Mouse (Mus musculus): ENCODE measurements around the gene 1700003F12Rik. TPM values are rescaled to one million over a fixed set of nuclear protein-coding genes. Genes with fewer than 3 reads are reported as not detected.

1700003F12Rik gene
- total RNA-seq (2021): 1 to 10 TPM in 1 of 2 experiments, under 1 TPM in 1; 0.76 to 1.4 TPM
- long read RNA-seq, experiment 1, partial matches to known transcripts: 0 of 2 reads
- long read RNA-seq, experiment 1, other reads (novel, unspliced or antisense): 0 of 2 reads
- long read RNA-seq, experiment 2: 0 reads

DNA sequence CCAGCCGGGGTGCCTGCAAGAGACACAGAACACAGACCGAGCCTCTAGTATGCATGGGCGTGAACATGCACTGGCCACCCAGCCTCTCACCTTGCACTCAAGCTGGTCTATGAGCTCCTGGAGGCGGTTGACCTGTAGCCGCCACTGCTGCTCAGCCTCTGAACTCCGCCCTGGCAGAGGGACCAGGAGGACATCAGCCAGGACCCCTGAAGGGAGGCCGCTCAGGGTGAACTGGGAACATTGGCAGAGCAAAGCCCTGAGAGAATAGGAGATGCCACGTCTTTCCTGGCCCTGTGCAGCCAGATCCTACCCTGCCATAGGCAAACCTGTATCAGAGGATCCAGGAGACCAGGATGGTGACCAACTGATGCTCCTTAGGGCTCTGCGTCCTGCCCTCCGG lies at the start of gene 1700003F12Rik:
Gene 1700003F12Rik (plus strand): TSS at position 375 of the 400 bp plus-strand sequence.
- no peak for DNase-seq (ENCODE audit: low spot score in 2 of 2)

DNA sequence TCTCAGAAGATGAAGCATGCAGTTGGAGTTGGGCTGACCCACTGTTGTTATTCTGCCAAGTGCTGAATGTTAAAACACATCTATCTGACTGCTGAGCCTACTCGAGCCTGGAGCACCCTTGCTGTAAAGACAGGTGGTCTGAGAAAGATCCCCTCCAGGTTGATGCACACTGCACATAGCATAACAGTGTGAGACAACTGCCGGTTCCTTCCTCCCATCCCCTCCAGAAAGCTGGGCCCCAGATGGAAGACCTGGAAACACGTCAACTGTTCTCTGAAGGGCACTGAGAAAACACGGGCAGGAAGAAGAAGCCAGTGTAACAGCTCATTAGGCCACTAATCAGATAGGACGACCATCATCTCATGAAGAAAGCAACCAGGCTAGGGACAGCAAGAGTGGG lies 48.3 kb upstream of the 1700003F12Rik start:
- DNase-seq (ENCODE audit: low spot score in 2 of 2): no peak

DNA sequence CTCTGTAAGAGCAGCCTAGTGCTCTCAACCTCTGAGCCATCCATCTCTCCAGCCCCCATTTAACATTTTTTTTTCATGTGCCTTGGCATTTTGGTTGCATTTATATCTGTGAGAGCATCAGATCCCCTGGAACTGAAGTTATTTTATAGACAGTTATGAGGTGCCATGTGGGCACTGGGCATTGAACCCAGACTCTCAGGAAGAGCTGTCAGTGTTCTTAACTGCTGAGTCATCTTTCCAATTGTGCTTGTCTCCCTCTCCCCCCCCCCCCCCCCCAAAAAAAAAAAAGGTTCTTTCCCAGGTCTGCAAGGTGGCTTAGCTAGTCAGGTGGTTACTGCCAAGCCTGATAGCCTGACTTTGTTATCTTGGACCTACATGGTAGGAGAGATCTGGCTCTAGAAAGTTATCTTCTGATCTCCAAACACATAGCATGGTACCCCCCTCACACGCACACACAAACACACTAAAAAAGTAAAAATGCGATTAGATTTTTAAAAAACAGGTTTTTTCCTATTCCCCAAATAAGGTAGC lies 47.1 kb upstream of the 1700003F12Rik start:
- DNase-seq (ENCODE audit: low spot score in 2 of 2): no peak

DNA sequence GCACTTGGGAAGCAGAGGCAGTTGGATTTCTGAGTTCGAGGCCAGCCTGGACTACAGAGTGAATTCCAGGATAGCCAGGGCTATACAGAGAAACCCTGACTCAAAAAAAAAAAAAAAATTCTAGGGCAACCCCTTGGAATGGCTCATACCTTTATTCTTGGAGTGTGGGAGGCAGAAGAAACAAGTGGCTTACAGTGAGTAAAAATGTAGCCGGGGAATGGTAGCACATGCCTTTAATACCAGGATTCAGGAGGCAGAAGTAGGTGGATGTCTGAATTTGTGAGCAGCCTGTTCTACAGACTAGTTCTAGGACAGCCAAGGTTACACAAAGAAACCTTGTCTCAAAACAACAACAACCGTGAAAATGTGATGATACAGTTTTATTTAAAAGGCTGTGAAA lies 46.1 kb upstream of the 1700003F12Rik start:
- DNase-seq (ENCODE audit: low spot score in 2 of 2): no peak

DNA sequence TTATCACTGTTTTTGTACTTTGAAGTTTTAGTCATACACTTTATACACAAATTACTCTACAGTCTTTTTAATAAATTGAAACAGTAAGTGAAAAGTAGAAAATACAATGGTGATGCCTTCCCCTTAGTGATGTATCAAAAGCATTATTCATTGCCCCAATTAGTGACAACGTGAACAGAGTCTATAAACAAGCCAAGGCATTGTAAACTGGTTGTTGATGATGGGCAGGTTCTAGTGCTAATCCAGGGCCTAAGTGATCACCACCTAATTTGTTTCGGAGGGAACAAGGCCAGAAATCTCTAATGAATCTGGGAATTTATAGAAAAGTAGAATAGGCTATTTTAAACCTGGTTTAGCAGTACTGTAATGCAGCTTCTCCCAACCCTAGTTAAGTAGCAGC lies 39.8 kb upstream of the 1700003F12Rik start:
- no peak for DNase-seq (ENCODE audit: low spot score in 2 of 2)

DNA sequence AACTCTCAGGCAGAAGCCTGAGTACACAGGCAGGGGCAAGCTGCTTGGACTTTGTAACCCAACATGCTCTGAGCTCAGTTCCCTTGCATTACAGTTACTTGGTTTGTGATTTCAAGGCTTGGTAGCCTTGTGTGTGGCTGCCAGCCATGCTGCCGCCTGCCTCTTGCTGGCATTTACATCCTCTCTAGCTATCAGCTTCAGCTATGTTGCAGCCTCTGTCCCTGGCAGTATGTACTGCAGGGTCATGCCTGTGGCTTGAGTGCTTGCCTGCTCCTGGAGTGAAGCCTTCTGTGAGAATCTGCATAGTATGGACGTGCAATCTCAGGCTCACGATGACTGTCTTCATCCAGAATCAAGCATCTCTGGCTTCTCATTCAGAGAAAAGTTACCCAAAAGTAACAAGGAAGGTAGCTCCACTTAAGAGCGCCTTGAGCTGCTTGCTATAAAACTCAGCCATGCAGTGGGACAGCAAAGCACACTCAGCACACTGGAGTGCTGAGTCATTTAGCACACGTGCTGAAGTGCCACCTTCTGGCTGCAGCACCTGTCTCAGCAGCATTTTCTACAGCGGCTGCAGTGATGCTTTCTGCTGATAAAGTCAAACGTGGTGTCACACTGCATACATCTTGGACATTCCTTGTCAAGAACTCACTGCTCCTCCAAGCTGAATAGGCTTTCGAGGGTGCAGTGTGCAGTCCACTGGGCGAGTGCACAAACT lies 39.2 kb upstream of the 1700003F12Rik start:
- DNase-seq (ENCODE audit: low spot score in 2 of 2): no peak

DNA sequence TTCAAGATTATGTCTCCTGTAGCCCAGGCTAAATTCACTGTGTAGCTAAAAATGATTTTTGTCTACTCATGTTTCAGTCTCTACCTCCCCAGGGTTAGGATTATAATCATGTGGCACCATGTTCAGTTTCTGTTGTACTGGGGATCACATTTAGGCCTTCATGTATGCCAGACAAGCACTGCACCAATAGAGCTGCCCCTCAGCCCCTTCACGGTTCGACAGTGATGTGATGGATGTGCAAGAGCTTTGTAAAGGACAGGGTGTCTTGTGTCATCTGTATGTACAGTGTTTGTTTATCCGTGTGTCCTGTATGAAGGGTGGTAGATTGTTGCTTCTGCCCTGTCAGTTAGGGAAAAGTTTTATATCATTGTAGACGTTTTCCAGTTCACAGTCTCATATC lies 38.4 kb upstream of the 1700003F12Rik start:
- no peak for DNase-seq (ENCODE audit: low spot score in 2 of 2)

DNA sequence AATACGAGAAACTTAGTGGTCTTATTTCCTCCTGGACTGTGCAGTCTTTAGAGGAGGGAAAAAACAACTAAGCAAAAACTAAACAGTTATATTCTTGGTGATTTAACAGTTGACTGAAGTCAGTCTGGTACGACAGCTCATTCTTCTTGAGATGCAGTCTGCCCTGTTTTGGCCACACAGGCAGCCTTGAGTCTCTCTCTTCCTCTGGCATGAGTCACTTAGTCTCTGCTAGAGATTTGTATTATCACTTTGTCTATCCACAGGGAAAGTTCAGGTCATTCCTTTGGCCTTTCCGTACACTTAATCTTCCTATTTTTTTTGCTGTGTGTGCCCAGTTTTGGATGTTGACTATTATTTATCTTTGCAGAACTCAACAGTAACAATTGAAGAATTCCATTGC lies 36.7 kb upstream of the 1700003F12Rik start:
- DNase-seq (ENCODE audit: low spot score in 2 of 2): no peak

DNA sequence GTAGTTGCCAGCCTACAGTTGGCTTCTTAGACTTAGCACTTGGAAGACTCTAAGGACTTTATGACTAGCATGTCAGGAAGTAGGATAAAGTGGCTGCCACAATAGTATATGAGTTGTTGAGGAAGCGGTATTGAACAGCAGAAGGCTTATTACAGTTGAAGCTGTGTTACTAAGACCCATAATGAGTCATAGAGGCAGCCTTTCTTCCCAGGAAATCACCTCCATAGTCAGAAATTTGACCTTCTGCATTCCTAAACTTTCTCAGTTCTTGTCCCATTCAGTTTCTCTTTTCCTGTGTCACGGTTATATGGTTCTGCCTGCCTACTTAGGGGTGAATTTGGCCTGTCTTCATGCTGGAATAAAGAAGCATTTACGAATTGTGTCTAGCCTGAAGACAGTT lies 29.9 kb upstream of the 1700003F12Rik start:
- DNase-seq (ENCODE audit: low spot score in 2 of 2): no peak

DNA sequence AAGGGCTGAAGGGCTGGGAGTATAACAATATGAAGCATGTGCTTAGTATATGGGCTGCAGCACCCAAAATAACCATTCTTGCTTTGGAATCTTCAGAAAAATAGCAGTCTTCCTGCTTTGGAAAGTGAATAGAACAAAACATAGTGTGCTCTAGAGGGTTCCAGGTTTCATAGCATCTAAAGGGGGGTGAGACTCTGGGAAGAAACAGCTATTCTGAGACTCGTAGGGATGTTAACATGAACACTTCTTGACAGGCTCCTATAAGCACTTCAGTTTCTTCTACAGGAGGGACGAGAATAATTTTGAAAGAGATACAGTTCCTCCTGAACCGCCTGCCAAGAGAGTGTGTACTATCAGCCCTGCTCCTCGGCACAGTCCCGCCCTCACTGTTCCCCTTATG lies 29.5 kb upstream of the 1700003F12Rik start:
- no peak for DNase-seq (ENCODE audit: low spot score in 2 of 2)

DNA sequence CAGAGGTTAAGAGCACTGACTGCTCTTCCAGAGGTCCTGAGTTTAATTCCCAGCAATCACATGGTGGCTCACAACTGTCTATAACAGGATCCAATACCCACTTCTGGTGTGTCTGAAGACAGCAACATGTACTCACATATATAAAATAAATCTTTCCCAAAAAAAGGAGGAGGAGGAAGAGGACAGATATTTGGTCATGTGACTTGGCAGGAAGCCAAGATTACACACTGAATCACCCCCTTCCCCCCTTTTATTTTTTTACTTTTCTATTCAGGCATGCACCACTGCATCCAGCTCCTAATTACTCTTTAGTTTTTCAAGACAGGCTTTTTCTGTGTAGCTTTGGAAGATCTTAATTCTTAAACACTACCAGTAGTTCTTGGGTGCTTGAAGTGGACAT lies 25.4 kb upstream of the 1700003F12Rik start:
- DNase-seq (ENCODE audit: low spot score in 2 of 2): no peak

DNA sequence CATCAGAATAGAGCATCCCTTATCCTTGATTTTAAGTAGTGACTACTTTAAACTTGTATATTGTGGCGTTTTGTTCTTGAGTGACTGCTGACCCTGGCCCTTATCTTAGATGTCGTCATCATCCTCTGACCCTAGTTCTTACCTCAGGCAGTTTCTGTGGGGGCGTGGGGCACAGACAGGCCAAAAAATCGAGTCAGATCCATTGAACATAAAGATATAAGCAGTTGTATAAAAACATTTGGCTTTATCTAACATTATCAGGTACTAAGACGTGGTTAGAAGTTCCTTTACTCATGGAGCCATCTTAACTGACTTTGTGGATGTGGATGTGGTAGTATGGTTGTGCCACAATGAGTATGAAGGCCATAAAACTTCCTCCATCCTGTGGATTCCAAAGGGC lies 24.6 kb upstream of the 1700003F12Rik start:
- no peak for DNase-seq (ENCODE audit: low spot score in 2 of 2)

DNA sequence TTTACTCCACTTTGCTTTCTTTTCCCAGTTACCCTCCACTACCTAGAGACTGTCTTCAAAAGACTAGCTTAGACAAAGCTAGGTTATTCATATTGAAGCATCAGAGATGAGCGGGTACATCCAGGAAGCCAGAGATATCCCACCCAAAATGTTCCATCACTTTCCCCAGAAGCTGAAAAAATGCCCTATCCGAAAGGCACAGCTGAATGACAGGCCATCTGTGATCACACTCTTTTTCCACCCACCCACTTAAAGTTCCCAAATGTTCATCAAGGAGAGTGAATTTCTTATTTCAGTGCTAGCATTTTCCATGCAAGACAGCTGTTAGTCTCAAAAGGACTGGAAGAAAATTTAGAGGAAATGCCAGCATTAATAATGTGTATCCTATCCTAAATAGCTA lies 21.6 kb upstream of the 1700003F12Rik start:
- no peak for DNase-seq (ENCODE audit: low spot score in 2 of 2)

DNA sequence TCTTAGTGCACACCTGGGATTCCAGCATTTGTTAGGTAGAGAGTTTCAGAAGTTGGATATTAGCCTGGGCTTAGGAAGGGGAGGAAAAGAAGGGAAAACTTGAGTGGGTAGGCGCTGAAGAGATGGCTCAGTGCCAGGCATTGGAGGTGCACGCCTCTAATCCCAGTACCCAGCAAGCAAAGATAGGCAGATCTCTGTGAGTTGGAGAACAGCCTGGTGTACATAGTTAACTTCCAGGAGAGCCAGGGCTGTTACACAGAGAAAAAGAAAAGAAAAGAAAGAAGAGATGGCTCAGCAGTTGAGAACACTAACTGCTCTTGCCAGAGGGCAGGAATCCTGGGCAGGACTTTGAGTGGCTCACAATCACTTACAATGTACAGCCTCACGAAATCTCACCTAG lies 20.4 kb upstream of the 1700003F12Rik start:
- no peak for DNase-seq (ENCODE audit: low spot score in 2 of 2)

DNA sequence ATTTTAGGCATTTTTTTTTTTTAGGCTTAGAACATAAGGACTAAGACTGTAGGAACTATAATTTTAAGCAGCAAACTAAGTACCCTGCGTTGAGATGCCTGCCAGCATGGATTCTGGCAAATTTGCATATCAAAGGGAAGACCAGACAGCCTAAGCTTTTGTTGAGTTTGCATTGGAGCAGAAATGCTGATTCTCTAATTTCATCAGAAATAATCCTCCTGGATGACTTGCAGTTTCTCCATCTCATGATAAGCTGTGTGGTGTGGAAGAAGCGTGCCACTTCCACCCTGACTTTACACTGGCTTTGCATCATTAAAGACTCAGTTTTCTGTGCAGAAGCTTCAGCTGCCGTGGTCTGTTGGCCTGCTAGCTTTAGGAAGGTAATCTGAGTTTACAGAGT lies 14.0 kb upstream of the 1700003F12Rik start:
- no peak for DNase-seq (ENCODE audit: low spot score in 2 of 2)

DNA sequence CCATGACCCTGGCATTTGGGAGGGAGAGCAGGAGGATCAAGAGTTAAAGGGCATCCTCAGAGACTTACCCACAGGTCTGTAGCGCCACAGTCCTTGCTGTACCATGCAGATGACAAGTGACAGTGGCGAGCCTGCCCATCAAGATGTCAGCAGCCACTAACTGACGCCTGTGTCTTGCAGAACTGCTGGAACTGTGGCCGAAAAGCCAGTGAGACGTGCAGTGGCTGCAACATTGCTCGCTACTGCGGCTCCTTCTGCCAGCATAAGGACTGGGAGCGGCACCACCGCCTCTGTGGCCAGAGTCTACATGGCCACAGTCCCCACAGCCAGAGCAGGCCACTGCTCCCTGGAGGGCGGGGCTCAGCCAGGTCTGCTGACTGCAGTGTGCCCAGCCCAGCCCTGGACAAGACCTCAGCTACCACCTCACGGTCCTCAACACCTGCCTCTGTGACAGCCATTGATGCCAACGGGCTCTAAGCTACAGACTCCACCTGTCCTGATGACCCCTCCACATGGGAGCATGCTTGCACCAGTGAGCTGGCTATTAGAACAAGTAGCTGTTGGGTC lies 12.1 kb upstream of the 1700003F12Rik start:
- DNase-seq (ENCODE audit: low spot score in 2 of 2): no peak

DNA sequence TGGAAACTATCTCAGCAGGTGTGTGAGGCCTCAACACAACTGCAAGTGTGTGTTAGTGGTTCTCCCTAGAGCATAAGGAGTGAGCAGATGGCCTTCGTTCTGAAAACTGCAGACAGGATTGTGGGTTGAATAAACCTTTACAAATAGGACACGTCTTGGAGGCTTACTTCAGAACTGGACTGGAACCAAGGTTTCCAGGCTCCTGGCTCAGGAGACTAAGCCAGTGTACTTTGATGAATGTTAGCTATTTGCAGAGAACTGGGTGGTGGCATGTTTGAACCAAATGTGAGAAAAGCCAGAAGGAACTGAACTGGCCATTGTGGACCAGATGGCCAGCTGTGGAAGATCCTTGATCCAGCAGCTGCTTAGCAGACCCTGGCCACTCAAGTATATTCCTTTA lies 8.6 kb upstream of the 1700003F12Rik start:
- no peak for DNase-seq (ENCODE audit: low spot score in 2 of 2)

DNA sequence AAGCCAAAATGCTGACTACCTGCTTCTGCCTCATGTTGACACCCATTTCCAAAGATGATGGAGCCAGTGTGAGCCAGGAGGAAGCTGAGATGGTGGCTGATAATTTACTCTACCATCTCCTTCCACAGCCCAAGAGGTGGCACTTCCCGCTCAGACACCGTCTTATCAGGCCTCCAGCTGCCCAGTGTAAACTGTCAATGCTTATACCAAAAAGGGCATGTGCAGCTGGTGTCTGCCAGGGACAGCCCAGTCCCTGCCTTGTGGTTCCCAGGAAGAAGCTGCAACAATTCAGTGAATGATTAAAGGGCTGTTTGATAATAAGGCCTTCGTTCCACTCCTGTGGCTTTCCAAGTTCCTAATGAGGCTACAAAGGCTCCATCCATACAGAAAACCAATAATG lies 8.2 kb upstream of the 1700003F12Rik start:
- DNase-seq (ENCODE audit: low spot score in 2 of 2): no peak

DNA sequence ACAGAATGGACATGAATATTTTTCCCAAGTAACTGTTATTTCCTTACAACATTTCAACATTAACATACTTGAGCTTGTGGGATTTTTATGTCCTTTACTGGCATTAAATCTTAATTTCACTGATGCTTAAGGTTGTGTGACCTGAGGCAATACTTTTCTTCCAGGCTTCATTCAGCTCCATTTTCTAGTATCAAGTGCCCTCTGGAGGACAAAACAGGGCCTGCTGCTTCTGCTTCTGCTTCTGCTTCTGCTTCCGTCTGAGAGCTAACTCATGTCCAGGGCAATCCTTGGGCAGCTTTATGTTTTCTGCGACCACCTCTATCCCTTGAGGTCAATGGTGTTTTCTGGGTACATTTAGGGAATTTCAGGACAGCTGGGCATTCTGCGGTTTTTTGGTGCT lies 7.2 kb upstream of the 1700003F12Rik start:
- DNase-seq (ENCODE audit: low spot score in 2 of 2): no peak

DNA sequence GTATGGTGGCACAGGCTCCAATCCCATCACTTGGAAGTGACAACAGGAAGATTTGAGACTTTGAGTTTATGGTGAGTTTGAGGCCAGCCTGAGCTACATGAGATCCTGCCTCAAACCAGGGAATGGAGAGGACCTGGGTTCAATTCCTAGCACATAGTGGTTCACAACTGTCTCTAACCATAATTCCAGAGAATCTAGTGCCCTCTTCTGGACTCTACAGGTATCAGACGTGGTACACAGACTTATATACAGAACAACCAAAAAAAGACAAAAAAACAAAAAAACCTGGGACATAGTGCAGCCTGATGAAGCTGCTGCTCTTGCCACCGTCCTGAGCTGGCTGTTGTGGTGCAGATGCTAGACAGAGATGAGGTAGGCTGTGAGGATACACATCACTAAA lies 5.3 kb upstream of the 1700003F12Rik start:
- DNase-seq (ENCODE audit: low spot score in 2 of 2): no peak

DNA sequence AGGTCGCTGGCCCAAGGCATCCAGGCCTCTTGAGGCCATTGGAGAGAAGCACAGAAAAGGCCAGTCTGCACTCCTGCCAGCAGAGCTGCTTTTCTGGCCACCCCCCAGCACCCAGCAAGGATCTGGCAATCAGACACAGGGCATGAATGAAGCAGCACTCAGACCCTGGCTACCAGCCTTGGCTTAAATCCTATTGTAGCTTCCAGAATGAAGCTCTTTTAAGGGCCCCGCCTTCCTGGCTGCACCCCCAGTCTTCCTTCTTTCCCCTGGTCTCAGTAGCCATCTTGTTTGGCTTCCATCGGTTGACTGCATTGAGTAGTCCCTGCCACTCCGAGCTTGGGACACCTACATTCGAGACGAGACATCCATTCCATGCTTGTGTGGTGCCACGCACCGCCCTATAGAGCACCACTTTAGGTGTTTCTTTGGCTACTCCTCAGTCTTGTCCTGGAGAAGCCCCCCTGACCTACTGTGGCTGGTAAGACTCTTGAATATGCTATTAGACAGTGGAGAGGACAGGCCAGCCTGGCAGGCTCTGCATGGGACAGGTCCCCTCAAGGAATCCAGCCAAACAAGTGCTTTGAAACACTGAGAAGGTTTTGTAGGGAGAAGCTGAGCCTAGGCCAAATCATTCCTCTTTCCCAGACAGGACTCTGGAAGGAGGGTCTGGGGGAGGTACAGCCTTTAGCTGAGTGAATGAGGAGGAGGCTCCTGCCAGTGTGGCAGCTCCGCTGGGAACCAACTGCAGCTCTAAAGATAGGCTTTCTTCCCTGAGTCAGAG lies 3.1 kb upstream of the 1700003F12Rik start:
- DNase-seq (ENCODE audit: low spot score in 2 of 2): no peak

DNA sequence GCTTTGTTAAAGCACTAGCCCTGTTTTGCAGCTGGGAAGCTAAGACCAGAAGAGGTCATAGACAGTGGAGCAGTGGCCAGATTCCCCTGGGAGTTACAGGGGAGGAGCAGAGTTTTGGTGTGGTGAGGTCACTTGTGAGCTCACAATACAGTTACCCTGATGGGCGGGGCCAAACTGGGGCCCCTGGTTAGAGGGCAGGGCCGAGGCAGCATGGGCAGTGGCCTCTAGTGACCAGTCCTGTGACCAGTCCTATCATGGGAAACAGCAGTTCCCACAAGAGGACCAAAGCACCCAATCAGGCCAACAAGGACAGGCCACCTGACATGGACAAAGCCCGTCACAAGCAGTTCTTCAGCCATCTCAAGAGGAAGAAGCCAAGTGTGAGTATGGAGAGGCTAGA lies 1.8 kb downstream of the 1700003F12Rik start:
- no peak for DNase-seq (ENCODE audit: low spot score in 2 of 2)
